ENCODE assay signal across 26 mouse cellular contexts in the genomic region with DNA sequence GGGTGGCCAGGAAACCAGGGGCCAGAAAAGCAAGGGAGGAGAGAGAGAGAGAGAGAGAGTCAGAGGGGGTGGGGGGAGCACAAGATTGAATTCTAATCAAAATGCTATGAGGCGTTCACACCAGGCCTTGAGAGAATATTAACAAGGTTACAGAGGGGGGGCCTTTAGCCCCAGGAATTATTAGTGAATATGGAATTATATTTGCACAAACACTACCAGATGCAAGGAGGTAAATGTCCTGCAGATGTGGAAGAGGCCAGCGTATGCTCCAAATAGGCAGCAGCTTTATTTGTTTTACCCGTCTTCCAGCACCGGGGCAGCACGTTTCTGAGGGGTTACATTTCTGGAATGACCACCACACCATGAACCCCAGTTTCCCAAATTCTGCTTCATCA. TPM values are rescaled to one million over a fixed set of nuclear protein-coding genes. Genes with fewer than 3 reads are reported as not detected.
A peak's percentile ranks its signal among the peaks of the same experiment; 100 is the strongest.
DNase-seq lines count a peak whose midpoint lies in the region; ATAC-seq lines count a peak whose summit lies in the region.
"Had no signal": no experiment of that assay in that cellular context is flagged by ENCODE, and none has a peak within 500 bp of the region (broad histone marks: within the 10 kb centered on the region; RNA-seq: fewer than 3 reads in every experiment).

No protein-coding gene starts in this region.

- no peak overlapping the region for H3K4me2 ChIP-seq in forebrain, embryonic 16.5 days (ENCODE audit: low read length)
- H3K4me2 ChIP-seq in embryonic facial prominence, embryonic 12.5 days (replicated peaks): no peak overlapping the region
- H3K4me2 ChIP-seq: forebrain, embryonic 12.5 days; heart, embryonic 12.5 days; hindbrain, embryonic 13.5 days had no signal

- no peaks in the 10 kb centered on the region for H3K36me3 ChIP-seq in forebrain, embryonic 10.5 days (replicated peaks)
- no peaks in the 10 kb centered on the region for H3K36me3 ChIP-seq in forebrain, embryonic 16.5 days (ENCODE audit: control insufficient read depth, insufficient read depth)
- no peaks in the 10 kb centered on the region for H3K36me3 ChIP-seq in embryonic facial prominence, embryonic 12.5 days
- no peaks in the 10 kb centered on the region for H3K36me3 ChIP-seq in limb, embryonic 10.5 days
- H3K36me3 ChIP-seq: forebrain, embryonic 12.5 days; heart, embryonic 12.5 days; hindbrain, embryonic 13.5 days; midbrain, embryonic 10.5 days had no signal

- peak; percentile 21 for DNase-seq in forebrain, embryonic 10.5 days (ENCODE audit: extremely low spot score, low spot score)
- peak; percentile 37 for DNase-seq in limb, embryonic 10.5 days (ENCODE audit: low spot score)
- no peak for DNase-seq in gastrocnemius, adult 8-10 months (ENCODE audit: low spot score in 2 of 2)
- no peak for DNase-seq in cerebellum, adult 11 months
- no peak for DNase-seq in cerebellum, adult 8-10 months
- DNase-seq: adrenal gland, postnatal 25 days; cerebellum, adult 18-20 months; cerebellum, postnatal 14 days; heart, adult 2 months; heart, postnatal 4 days; layer of hippocampus, adult 9-11 months; liver; lung, adult 2 months; lung, postnatal 14 days; thymus, adult 2 months; thymus, postnatal 36 days had no signal

- 66% methylated on average over 5 of the region's 5 CpGs for WGBS in forebrain, embryonic 10.5 days
- 82% methylated on average over 5 of the region's 5 CpGs for WGBS in forebrain, embryonic 16.5 days
- 37% methylated on average over 5 of the region's 5 CpGs for WGBS in embryonic facial prominence, embryonic 12.5 days
- WGBS in limb, embryonic 10.5 days: 65% methylated on average over 5 of the region's 5 CpGs

- H3K4me1 ChIP-seq in forebrain, embryonic 10.5 days: no peaks in the 10 kb centered on the region
- H3K4me1 ChIP-seq in forebrain, embryonic 16.5 days (replicated peaks; ENCODE audit: control insufficient read depth, insufficient read depth, low read length): no peaks in the 10 kb centered on the region
- peaks cover 8% of the 10 kb centered on the region; the same call in 1 of the 2 replicates for H3K4me1 ChIP-seq in embryonic facial prominence, embryonic 12.5 days
- peaks cover 26% of the 10 kb centered on the region for H3K4me1 ChIP-seq in limb, embryonic 10.5 days
- H3K4me1 ChIP-seq: forebrain, embryonic 12.5 days; heart, embryonic 12.5 days; hindbrain, embryonic 13.5 days; midbrain, embryonic 10.5 days had no signal

- no peaks in the 10 kb centered on the region for H3K9me3 ChIP-seq in forebrain, embryonic 10.5 days
- no peaks in the 10 kb centered on the region for H3K9me3 ChIP-seq in forebrain, embryonic 16.5 days (ENCODE audit: control insufficient read depth, low read length)
- H3K9me3 ChIP-seq in embryonic facial prominence, embryonic 12.5 days: no peaks in the 10 kb centered on the region
- H3K9me3 ChIP-seq in limb, embryonic 10.5 days (replicated peaks): no peaks in the 10 kb centered on the region
- H3K9me3 ChIP-seq: forebrain, embryonic 12.5 days; heart, embryonic 12.5 days; hindbrain, embryonic 13.5 days; midbrain, embryonic 10.5 days had no signal

- H3K27ac ChIP-seq in forebrain, embryonic 10.5 days: no peak overlapping the region
- H3K27ac ChIP-seq in forebrain, embryonic 16.5 days (ENCODE audit: low read length): no peak overlapping the region
- no peak overlapping the region for H3K27ac ChIP-seq in embryonic facial prominence, embryonic 12.5 days
- H3K27ac ChIP-seq in limb, embryonic 10.5 days: peak overlapping the region; percentile 66
- H3K27ac ChIP-seq: forebrain, embryonic 12.5 days; heart, adult 2 months; hindbrain, embryonic 13.5 days; liver, embryonic 14.5 days; midbrain, embryonic 10.5 days had no signal

- no peak overlapping the region for H3K9ac ChIP-seq in forebrain, embryonic 16.5 days (replicated peaks; ENCODE audit: low read depth, low read length)
- no peak overlapping the region for H3K9ac ChIP-seq in embryonic facial prominence, embryonic 12.5 days
- H3K9ac ChIP-seq: forebrain, embryonic 12.5 days; heart, embryonic 12.5 days; hindbrain, embryonic 13.5 days; liver, embryonic 14.5 days had no signal

- no peak for ATAC-seq in forebrain, embryonic 16.5 days
- ATAC-seq in embryonic facial prominence, embryonic 12.5 days (ENCODE audit: insufficient number of reproducible peaks, insufficient read depth, low FRiP score, low TSS enrichment): 0 out of 2 replicates have a peak, but pooled peaks have one; percentile 15
- ATAC-seq: intestine, postnatal 0 days had no signal

- no peak overlapping the region for H3K4me3 ChIP-seq in forebrain, embryonic 10.5 days
- no peak overlapping the region for H3K4me3 ChIP-seq in forebrain, embryonic 16.5 days (replicated peaks; ENCODE audit: low read length)
- H3K4me3 ChIP-seq in embryonic facial prominence, embryonic 12.5 days: no peak overlapping the region
- H3K4me3 ChIP-seq in limb, embryonic 10.5 days: no peak overlapping the region
- H3K4me3 ChIP-seq: erythroblast, embryonic 14.5 days; forebrain, embryonic 12.5 days; heart, adult 2 months; heart, embryonic 12.5 days; hindbrain, embryonic 13.5 days; midbrain, embryonic 10.5 days; myocyte had no signal

- no peaks in the 10 kb centered on the region for H3K27me3 ChIP-seq in forebrain, embryonic 10.5 days (ENCODE audit: poor library complexity, severe bottlenecking)
- no peaks in the 10 kb centered on the region for H3K27me3 ChIP-seq in forebrain, embryonic 16.5 days (replicated peaks; ENCODE audit: control insufficient read depth, insufficient read depth, low read length)
- H3K27me3 ChIP-seq in embryonic facial prominence, embryonic 12.5 days: no peaks in the 10 kb centered on the region
- H3K27me3 ChIP-seq in limb, embryonic 10.5 days (ENCODE audit: low read depth, poor library complexity, severe bottlenecking): no peaks in the 10 kb centered on the region
- H3K27me3 ChIP-seq: forebrain, embryonic 12.5 days; heart, embryonic 12.5 days; hindbrain, embryonic 13.5 days had no signal

RNA-seq across cellular contexts. Expression of gene Wars2, which starts 29.7 kb away (rescaled TPM):
- polyA plus RNA-seq in forebrain, embryonic 10.5 days (2016; fragmentation: Nextera tagmentation; extraction: Ambion mirVana): 7.3 and 7.6 TPM in 2 replicates
- 6.3 and 7.6 TPM in 2 replicates for polyA plus RNA-seq in forebrain, embryonic 16.5 days (2015; fragmentation: Nextera tagmentation; extraction: Ambion mirVana)
- polyA plus RNA-seq in embryonic facial prominence, embryonic 12.5 days (2016; fragmentation: Nextera tagmentation; extraction: Ambion mirVana): 8.1 and 9.1 TPM in 2 replicates
- 10.8 and 10.9 TPM in 2 replicates for polyA plus RNA-seq in limb, embryonic 10.5 days (2016; fragmentation: Nextera tagmentation; extraction: Ambion mirVana)
- total RNA-seq in gastrocnemius, adult 8-10 months (2022): 1 to 10 TPM; 3.3 to 5.3 (median 4.4) TPM

Comparison
In these comparisons a context has a peak if more than half of its experiments do, and no peak if none do; other contexts are left out.
1. DNase-seq: peak in forebrain, embryonic 10.5 days (single experiment) and limb, embryonic 10.5 days (single experiment); none in gastrocnemius, adult 8-10 months (0 of 2), cerebellum, adult 11 months (single experiment) and cerebellum, adult 8-10 months (single experiment).